Mouse (Mus musculus) testis, adult 2 months (tissue): ENCODE data around the gene Abhd11. TPM values are rescaled to one million over a fixed set of nuclear protein-coding genes. Genes with fewer than 3 reads are reported as not detected.

Source experiments
- H3K27ac ChIP-seq: fragments of 200-500 bp; 2 replicates; pipeline ENCODE4 v1.5.1; 2012; ENCODE audit warnings: low read depth, low read length; ENCODE audit not compliant: control insufficient read depth, insufficient read depth
- H3K27me3 ChIP-seq: fragments of 200-500 bp; 2 replicates; pipeline ENCODE4 v1.6.1; 2012; ENCODE audit warnings: mild to moderate bottlenecking, low read length, moderate library complexity; ENCODE audit not compliant: control insufficient read depth, insufficient read depth
- H3K36me3 ChIP-seq: fragments of 200-500 bp; 2 replicates; pipeline ENCODE4 v1.6.1; 2012; ENCODE audit warnings: mild to moderate bottlenecking, low read length; ENCODE audit not compliant: control insufficient read depth, insufficient read depth
- H3K4me1 ChIP-seq: fragments of 200-500 bp; 2 replicates; pipeline ENCODE4 v1.6.1; 2012; ENCODE audit warnings: low read length; ENCODE audit not compliant: control insufficient read depth, insufficient read depth
- H3K4me3 ChIP-seq: fragments of 200-500 bp; 2 replicates; pipeline ENCODE4 v1.5.1; 2012; ENCODE audit warnings: low read depth, mild to moderate bottlenecking, low read length, moderate library complexity, mixed read lengths; ENCODE audit not compliant: control insufficient read depth
- CTCF ChIP-seq: fragments of 200-500 bp; IDR thresholded peaks from 2 replicates; pipeline ENCODE4 v1.5.1; 2012; ENCODE audit warnings: low read depth, mild to moderate bottlenecking, inconsistent platforms, low read length, moderate library complexity; ENCODE audit not compliant: control insufficient read depth, insufficient read depth, insufficient replicate concordance
- POLR2A ChIP-seq: fragments of 200-500 bp; IDR thresholded peaks from 2 replicates; pipeline ENCODE4 v1.6.1; 2012; ENCODE audit warnings: low read depth, mild to moderate bottlenecking, inconsistent platforms, low read length, moderate library complexity; ENCODE audit not compliant: control insufficient read depth
- polyA plus RNA-seq: library from polyadenylated mRNA; depleted of rRNA; stranded (reverse); fragments of >200 nt; gene quantifications from 2 replicates; pipeline ENCODE4 v1.2.3, GENCODE M21; 2012

Gene Abhd11
- polyA plus RNA-seq, 1 experiment: 102 TPM

DNA sequence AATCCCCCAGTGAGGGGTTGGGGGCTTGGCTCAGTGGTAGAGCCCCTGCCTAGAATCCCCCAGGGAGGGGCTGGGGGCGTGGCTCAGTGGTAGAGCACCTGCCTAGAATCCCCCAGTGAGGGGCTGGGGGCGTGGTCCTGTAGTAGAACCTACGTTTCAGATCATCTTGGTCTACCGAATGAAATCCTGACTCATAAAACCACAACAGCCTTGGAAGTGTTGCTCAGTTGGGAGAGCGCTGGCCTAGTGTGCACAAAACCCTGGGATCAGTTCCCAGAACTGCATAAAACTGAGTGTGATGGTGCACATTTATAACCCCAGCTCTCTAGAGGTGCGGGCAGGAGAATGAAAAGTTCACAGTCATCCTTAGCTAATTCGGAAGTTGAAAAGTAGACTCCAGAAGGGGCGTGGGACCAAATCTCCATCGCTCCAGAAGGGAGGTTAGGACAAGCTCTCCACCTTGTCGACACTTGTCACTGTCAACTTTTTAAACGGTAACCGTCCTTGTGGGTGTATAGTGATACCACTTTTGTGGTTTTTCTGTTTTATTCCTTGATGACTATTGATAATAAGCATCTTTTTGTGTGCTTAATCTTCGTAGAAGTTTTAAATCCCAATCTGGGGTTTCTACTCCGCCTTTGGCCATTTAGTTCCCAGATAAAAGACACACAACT is 32.2 kb upstream of the Abhd11 start:
- no peaks in the 10 kb centered on the region; the same call in 1 of the 2 replicates for H3K4me1 ChIP-seq
- no peak overlapping the region for H3K27ac ChIP-seq
- H3K4me3 ChIP-seq: no peak overlapping the region
- no peaks in the 10 kb centered on the region for H3K36me3 ChIP-seq
- no peak for TF ChIP-seq CTCF
- no peaks in the 10 kb centered on the region for H3K27me3 ChIP-seq

DNA sequence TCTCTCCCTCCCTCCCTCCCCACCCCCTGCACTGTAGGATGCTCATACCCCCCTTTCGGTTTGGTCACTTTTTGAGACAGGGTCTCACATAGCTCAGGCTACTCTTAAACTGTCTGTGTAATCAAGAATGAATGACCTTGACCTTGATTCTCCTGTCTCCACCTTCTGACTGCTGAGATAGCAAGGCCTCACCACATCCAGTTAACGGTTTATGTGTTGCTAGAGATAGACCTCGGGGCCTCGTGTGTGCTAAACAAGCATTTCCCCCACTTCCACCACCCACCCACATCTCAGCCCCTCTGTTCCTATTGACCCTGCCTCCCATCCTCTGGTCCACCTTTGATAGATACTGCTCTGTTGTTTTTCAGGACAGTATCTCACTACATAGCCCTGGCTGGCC is 31.1 kb upstream of the Abhd11 start:
- Histone ChIP-seq H3K4me3 (no peak overlapping the region), H3K4me1 (no peaks in the 10 kb centered on the region; the same call in 1 of the 2 replicates), H3K27ac (no peak overlapping the region), H3K36me3 (no peaks in the 10 kb centered on the region), H3K27me3 (no peaks in the 10 kb centered on the region)
- TF ChIP-seq POLR2A (no peak), CTCF (no peak)

DNA sequence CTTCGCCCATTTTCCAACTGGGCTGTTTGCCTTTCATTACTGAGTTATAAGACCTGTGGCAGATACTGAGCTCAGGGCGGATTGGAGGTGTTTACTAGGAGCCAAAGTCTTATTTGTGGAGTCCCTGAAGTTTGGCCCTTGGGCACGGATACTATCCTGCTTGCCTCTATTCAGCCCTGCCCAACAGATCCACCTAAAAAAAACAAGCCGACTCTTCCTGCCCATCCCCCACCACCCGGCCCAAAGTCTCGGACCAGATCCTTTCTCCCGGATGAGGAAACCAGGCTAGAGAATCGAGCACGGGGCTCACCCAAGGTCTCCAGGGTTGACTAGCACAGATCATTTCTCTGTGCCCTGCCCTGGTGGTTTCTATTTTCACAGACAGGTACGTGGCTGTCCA is 27.8 kb upstream of the Abhd11 start:
- TF ChIP-seq POLR2A (no peak), CTCF (no peak)
- H3K27ac ChIP-seq: no peak overlapping the region
- no peak overlapping the region for H3K4me3 ChIP-seq

DNA sequence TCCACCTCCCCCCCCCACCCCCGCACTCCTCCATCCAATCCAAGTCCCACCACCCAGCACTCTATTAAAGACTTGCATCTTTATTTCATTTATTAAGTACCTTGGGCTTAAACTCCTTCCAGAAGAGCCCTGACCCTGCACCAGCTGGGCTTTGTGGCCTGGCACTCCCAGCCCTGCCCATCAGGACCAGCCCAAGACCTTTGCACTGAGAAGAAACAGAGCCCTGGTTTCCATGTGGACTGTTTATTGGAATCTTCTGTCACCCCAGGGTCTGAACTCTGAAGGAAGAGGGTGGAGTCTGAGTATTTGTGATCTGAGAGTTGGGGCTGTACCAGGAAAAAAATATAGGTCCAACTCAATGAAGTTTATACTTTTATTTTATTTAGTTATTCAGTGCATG is 25.8 kb upstream of the Abhd11 start:
- TF ChIP-seq CTCF (no peak), POLR2A (no peak)
- H3K4me1 ChIP-seq: peaks cover 17% of the 10 kb centered on the region

More for the DNA sequence above, 27.8 kb upstream of the Abhd11 start:
- H3K4me1 ChIP-seq: peaks cover 12% of the 10 kb centered on the region
- no peaks in the 10 kb centered on the region for H3K36me3 ChIP-seq
- peaks cover 3% of the 10 kb centered on the region; the same call in 1 of the 2 replicates for H3K27me3 ChIP-seq

DNA sequence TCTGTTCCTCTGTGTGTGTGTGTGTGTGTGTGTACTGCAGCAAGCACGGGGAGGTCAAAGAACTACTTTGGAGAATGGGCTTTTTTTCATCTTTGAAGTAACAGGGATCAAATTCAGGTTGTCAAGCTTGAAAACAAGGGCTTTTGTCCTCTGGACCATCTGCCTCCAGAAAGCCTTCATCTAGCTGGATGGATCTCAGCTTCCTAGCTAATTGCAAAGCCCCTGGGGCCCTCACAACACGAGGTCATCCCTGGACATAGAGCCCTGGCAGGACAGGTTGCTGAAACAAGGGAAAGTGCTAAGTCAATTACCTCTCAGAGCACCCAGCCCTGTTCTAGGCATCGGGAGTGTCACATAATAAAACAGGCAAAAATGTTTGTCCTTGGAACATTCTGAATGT is 25.2 kb upstream of the Abhd11 start:
- H3K36me3 ChIP-seq: no peaks in the 10 kb centered on the region
- TF ChIP-seq POLR2A (no peak), CTCF (no peak)
- H3K4me3 ChIP-seq: no peak overlapping the region
- peaks cover 17% of the 10 kb centered on the region for H3K4me1 ChIP-seq
- H3K27me3 ChIP-seq: peaks cover 3% of the 10 kb centered on the region; the same call in 1 of the 2 replicates
- H3K27ac ChIP-seq: no peak overlapping the region

More for the DNA sequence above, 25.8 kb upstream of the Abhd11 start:
- no peak overlapping the region for H3K4me3 ChIP-seq
- no peak overlapping the region for H3K27ac ChIP-seq
- peaks cover 3% of the 10 kb centered on the region; the same call in 1 of the 2 replicates for H3K27me3 ChIP-seq
- H3K36me3 ChIP-seq: no peaks in the 10 kb centered on the region

DNA sequence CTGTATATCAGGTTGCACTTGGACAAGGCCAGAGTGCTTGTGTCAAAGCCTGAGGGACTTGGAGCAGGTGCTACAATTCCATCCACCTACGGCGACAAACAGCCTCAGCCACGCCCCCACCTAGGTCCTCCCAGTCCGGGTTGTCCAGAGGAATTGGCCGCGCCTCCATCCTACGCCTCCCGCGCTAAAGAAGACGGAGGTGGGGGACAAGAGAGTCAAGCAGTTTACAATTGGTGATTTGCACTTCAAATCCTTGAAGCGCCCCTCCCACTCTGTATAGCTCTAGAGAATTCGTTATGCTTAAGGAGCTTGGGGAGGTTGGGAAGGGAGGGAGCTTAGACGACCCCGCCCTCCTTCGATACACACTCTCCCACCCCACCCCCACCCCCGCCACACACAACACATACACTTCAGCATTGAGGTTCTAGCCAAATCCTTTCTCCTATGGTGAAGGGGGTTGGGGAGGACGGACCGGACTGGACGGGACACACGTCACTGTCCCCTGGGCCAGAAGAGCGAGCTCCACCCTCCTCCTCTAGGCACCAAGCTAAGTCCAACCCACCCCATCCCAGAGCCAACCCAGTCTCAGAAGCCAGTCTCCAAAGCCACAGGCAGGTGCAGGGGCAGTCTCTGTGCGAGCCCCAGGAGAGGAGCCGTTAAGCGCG is 23.2 kb upstream of the Abhd11 start, which contains the start of gene Cldn3:
Gene Cldn3 (plus strand): TSS at position 582 of the 665 bp plus-strand sequence.
- H3K27ac ChIP-seq: no peak within 1 kb of the TSS

DNA sequence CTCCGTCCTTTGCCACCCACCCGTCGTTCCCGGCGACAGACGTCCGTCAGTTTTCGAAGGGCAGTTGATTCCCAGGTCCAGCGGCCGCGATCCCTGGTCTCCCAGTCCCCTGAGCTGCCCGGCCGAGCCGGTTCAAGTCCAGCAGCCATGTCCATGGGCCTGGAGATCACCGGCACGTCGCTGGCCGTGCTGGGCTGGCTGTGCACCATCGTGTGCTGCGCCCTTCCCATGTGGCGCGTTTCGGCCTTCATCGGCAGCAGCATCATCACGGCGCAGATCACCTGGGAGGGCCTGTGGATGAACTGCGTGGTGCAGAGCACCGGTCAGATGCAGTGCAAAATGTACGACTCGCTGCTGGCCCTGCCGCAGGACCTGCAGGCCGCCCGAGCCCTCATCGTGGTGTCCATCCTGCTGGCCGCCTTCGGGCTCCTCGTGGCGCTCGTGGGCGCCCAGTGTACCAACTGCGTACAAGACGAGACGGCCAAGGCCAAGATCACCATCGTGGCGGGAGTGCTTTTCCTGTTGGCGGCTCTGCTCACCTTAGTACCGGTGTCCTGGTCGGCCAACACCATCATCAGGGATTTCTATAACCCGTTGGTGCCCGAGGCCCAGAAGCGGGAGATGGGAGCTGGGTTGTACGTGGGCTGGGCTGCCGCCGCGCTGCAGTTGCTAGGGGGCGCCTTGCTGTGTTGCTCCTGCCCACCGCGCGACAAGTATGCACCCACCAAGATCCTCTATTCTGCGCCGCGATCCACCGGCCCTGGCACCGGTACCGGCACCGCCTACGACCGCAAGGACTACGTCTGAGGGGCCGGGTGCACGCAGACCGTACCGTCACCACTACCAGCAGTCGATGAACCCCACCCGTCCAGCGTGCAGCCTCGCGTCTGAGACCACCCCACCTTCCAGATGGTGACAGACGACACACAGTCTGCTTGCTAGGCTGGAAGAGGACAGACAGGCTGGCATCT is 22.4 kb upstream of the Abhd11 start:
- Histone ChIP-seq H3K36me3 (no peaks in the 10 kb centered on the region), H3K27me3 (peaks cover 3% of the 10 kb centered on the region; the same call in 1 of the 2 replicates), H3K27ac (no peak overlapping the region), H3K4me1 (peaks cover 17% of the 10 kb centered on the region), H3K4me3 (peak overlapping the region; percentile 50)
- TF ChIP-seq POLR2A: no peak
- no peak for TF ChIP-seq CTCF

More for the DNA sequence above, 23.2 kb upstream of the Abhd11 start, which contains the start of gene Cldn3:
- H3K4me3 ChIP-seq: peak within 1 kb of the TSS; percentile 50
- H3K36me3 ChIP-seq: no peaks in the 10 kb centered on the region
- TF ChIP-seq POLR2A: peak; percentile 49; the same call in 1 of the 2 replicates
- TF ChIP-seq CTCF: 0 out of 2 replicates have a peak, but pooled peaks have one; percentile 3
- H3K27me3 ChIP-seq: peaks cover 3% of the 10 kb centered on the region; the same call in 1 of the 2 replicates
- peaks cover 17% of the 10 kb centered on the region for H3K4me1 ChIP-seq
